Mouse (Mus musculus) MEL (cell line): ENCODE results near the gene Sema3a. TPM values are rescaled to one million over a fixed set of nuclear protein-coding genes. Genes with fewer than 3 reads are reported as not detected.
"Not testable (repeated sequence)": the region's sequence is repeated elsewhere in the genome, so short reads cannot be mapped to it uniquely, and the experiment has no call there.

Experiments used
- DNase-seq: peaks from one replicate; pipeline ENCODE4 v3.0.0; 2011; ENCODE audit warnings: low read depth, low spot score
- H3K27ac ChIP-seq: 2 replicates; pipeline ENCODE4 v1.5.1; 2012; ENCODE audit warnings: low read depth, mild to moderate bottlenecking, control low read depth, low read length, moderate library complexity; ENCODE audit not compliant: control insufficient read depth
- H3K27me3 ChIP-seq, 2 experiments: fragments of 150-350 bp in 1 of 2; sonication (generic) in 1 of 2; 2 replicates each; pipeline ENCODE4 v1.6.1; 2012; ENCODE audit warnings: low read length in 2 of 2, mild to moderate bottlenecking in 2 of 2, improper control_type of control experiment in 1 of 2, moderate library complexity in 1 of 2; ENCODE audit not compliant: insufficient read depth in 2 of 2, control insufficient read depth in 1 of 2
- H3K36me3 ChIP-seq, 2 experiments: 2 replicates each; pipeline ENCODE4 v1.6.1; 2012 to 2014; ENCODE audit warnings: low read length in 2 of 2, improper control_type of control experiment in 1 of 2, inconsistent platforms in 1 of 2, mild to moderate bottlenecking in 1 of 2; ENCODE audit not compliant: insufficient read depth in 2 of 2, control insufficient read depth in 1 of 2
- H3K4me1 ChIP-seq, 2 experiments: fragments of 150-350 bp in 1 of 2; sonication (generic) in 1 of 2; 2 replicates each; pipeline ENCODE4 v1.6.1; 2012; ENCODE audit warnings: low read length in 2 of 2, improper control_type of control experiment in 1 of 2, mild to moderate bottlenecking in 1 of 2; ENCODE audit not compliant: insufficient read depth in 2 of 2, control insufficient read depth in 1 of 2
- H3K4me3 ChIP-seq, 2 experiments: fragments of 150-350 bp in 1 of 2; sonication (generic) in 1 of 2; 2 replicates each; pipeline ENCODE4 v1.5.1; 2012; ENCODE audit warnings: low read depth in 2 of 2, low read length in 2 of 2, mild to moderate bottlenecking in 2 of 2, moderate library complexity in 2 of 2, control low read depth in 1 of 2, improper control_type of control experiment in 1 of 2; ENCODE audit not compliant: control insufficient read depth in 1 of 2, insufficient read depth in 1 of 2
- H3K79me2 ChIP-seq: 2 replicates; pipeline ENCODE4 v1.6.1; 2012; ENCODE audit warnings: mild to moderate bottlenecking, low read length, moderate library complexity; ENCODE audit not compliant: control insufficient read depth, poor library complexity, insufficient read depth
- H3K9ac ChIP-seq: 2 replicates; pipeline ENCODE4 v1.6.1; 2012; ENCODE audit warnings: low read depth, mild to moderate bottlenecking, control low read depth, low read length, moderate library complexity; ENCODE audit not compliant: control insufficient read depth, poor library complexity, severe bottlenecking
- H3K9me3 ChIP-seq: fragments of 150-350 bp; sonication (generic); replicated peaks from 2 replicates; pipeline ENCODE4 v1.6.1; 2012; ENCODE audit warnings: mild to moderate bottlenecking, low read length, improper control_type of control experiment, moderate library complexity; ENCODE audit not compliant: insufficient read depth
- ELF1 ChIP-seq: IDR thresholded peaks from 2 replicates; pipeline ENCODE4 v1.6.1; 2014; ENCODE audit warnings: low read depth, mild to moderate bottlenecking, inconsistent platforms, low read length, improper control_type of control experiment, moderate library complexity
- EP300 ChIP-seq, 2 experiments: IDR thresholded peaks; 2 replicates each; pipeline ENCODE4 v1.6.1; 2011; ENCODE audit warnings: improper control_type of control experiment in 2 of 2, low read length in 2 of 2, low read depth in 1 of 2, mild to moderate bottlenecking in 1 of 2
- ETS1 ChIP-seq: IDR thresholded peaks from 2 replicates; pipeline ENCODE4 v1.6.1; 2012; ENCODE audit warnings: low read depth, mild to moderate bottlenecking, inconsistent platforms, low read length, improper control_type of control experiment, moderate library complexity
- GABPA ChIP-seq: IDR thresholded peaks from 2 replicates; pipeline ENCODE4 v1.6.1; 2012; ENCODE audit warnings: low read depth, mild to moderate bottlenecking, inconsistent platforms, low read length, improper control_type of control experiment, moderate library complexity
- GATA1 ChIP-seq: IDR thresholded peaks from 2 replicates; pipeline ENCODE4 v1.6.1; 2011; ENCODE audit warnings: low read depth, low read length, improper control_type of control experiment
- HCFC1 ChIP-seq: IDR thresholded peaks from 2 replicates; pipeline ENCODE4 v1.6.1; 2012; ENCODE audit warnings: low read depth, mild to moderate bottlenecking, inconsistent platforms, low read length, improper control_type of control experiment, moderate library complexity
- POLR2AphosphoS2 ChIP-seq: IDR thresholded peaks from 2 replicates; pipeline ENCODE4 v1.6.1; 2011; ENCODE audit warnings: low read length, improper control_type of control experiment
- RCOR1 ChIP-seq: IDR thresholded peaks from 2 replicates; pipeline ENCODE4 v1.6.1; 2012; ENCODE audit warnings: low read depth, mild to moderate bottlenecking, inconsistent platforms, low read length, improper control_type of control experiment
- TAL1 ChIP-seq: IDR thresholded peaks from 2 replicates; pipeline ENCODE4 v1.6.1; 2012; ENCODE audit warnings: mild to moderate bottlenecking, inconsistent platforms, low read length, moderate library complexity, mixed read lengths
- TCF12 ChIP-seq: IDR thresholded peaks from 2 replicates; pipeline ENCODE4 v1.6.1; 2014; ENCODE audit warnings: low read depth, mild to moderate bottlenecking, inconsistent platforms, low read length, improper control_type of control experiment, moderate library complexity
- polyA plus RNA-seq, 2 experiments: library from polyadenylated mRNA; stranded (reverse) in 1 of 2; unstranded in 1 of 2; fragments of >175 nt in 1 of 2; fragments of >200 nt in 1 of 2; gene quantifications; 2 replicates each; pipeline versions ENCODE4 v1.2.1 to v1.2.4; 2012; ENCODE audit warnings: low replicate concordance in 2 of 2, low read depth in 1 of 2; ENCODE audit not compliant: insufficient read length in 2 of 2, insufficient read depth in 1 of 2, missing spikeins in 1 of 2
- total RNA-seq: library from RNA; depleted of rRNA; stranded (reverse); fragments of 300-350 nt; gene quantifications from 2 replicates; pipeline ENCODE4 v1.2.3, GENCODE M21; 2012

Gene Sema3a
- total and polyA plus RNA-seq, 3 experiments = not detected

GRCm38 (mm10) chr5:13470057-13470905, 345.1 kb downstream of the Sema3a start:
- no peaks in the 10 kb centered on the region for H3K79me2 ChIP-seq
- no peak overlapping the region for H3K4me3 ChIP-seq
- H3K27me3 ChIP-seq = no peaks in the 10 kb centered on the region
- DNase-seq = peak; percentile 56
- H3K4me1 ChIP-seq = no peaks in the 10 kb centered on the region; a peak in 1 of 4 replicates
- H3K27ac ChIP-seq = no peak overlapping the region
- peaks cover 0 to 2% of the 10 kb centered on the region in 2 experiments; a peak in 1 of 4 replicates for H3K36me3 ChIP-seq
- 0 out of 2 replicates have a peak, but pooled peaks have one; percentile 13 for TF ChIP-seq GATA1
- no peak for TF ChIP-seq GABPA
- peak in 1 of 2 experiments; percentile 41; a peak in 1 of 4 replicates for TF ChIP-seq EP300 (IDR thresholded peaks at IDR 0.05; ENCODE audit: low read depth in 1 of 2, low read length in 2 of 2)
- peak; percentile 37; the same call in 1 of the 2 replicates for TF ChIP-seq RCOR1
- TF ChIP-seq ETS1 = 0 out of 2 replicates have a peak, but pooled peaks have one; percentile 10
- no peak for TF ChIP-seq TAL1
- no peak for TF ChIP-seq TCF12
- no peak for TF ChIP-seq HCFC1
- no peaks in the 10 kb centered on the region for H3K9me3 ChIP-seq
- no peak overlapping the region for H3K9ac ChIP-seq

- Histone ChIP-seq H3K9me3 (no peaks in the 10 kb centered on the region), H3K4me3 (no peak overlapping the region), H3K4me1 (no peaks in the 10 kb centered on the region), H3K36me3 (no peaks in the 10 kb centered on the region), H3K27me3 (no peaks in the 10 kb centered on the region)
- no peak for TF ChIP-seq ELF1
- peak in 1 of 2 experiments; percentile 9; a peak in 1 of 4 replicates for TF ChIP-seq EP300 (IDR thresholded peaks at IDR 0.05; ENCODE audit: low read depth in 1 of 2, low read length in 2 of 2)
- TF ChIP-seq HCFC1 = no peak
- TF ChIP-seq, all 39 proteins: peak for 1
- DNase-seq = peak; percentile 12
- H3K27ac ChIP-seq = no peak overlapping the region
- H3K9ac ChIP-seq = no peak overlapping the region
- no peaks in the 10 kb centered on the region for H3K79me2 ChIP-seq
These were observed 352.4 kb downstream of the Sema3a start for GRCm38 (mm10) chr5:13477653-13478052.

- no peak overlapping the region for H3K9ac ChIP-seq
- H3K27me3 ChIP-seq = no peaks in the 10 kb centered on the region
- no peak for TF ChIP-seq POLR2AphosphoS2
- H3K36me3 ChIP-seq = no peaks in the 10 kb centered on the region
- H3K4me1 ChIP-seq = no peaks in the 10 kb centered on the region
- H3K9me3 ChIP-seq = no peaks in the 10 kb centered on the region
- H3K27ac ChIP-seq = no peak overlapping the region
- no peak for DNase-seq
- no peaks in the 10 kb centered on the region for H3K79me2 ChIP-seq
- H3K4me3 ChIP-seq = no peak overlapping the region
These were observed 363.5 kb downstream of the Sema3a start for GRCm38 (mm10) chr5:13488671-13489070.

GRCm38 (mm10) chr5:13495967-13496366, 370.8 kb downstream of the Sema3a start:
- H3K36me3 ChIP-seq, DNase-seq, H3K27ac ChIP-seq, H3K27me3 ChIP-seq, H3K4me1 ChIP-seq, H3K9me3 ChIP-seq, H3K79me2 ChIP-seq, H3K9ac ChIP-seq, H3K4me3 ChIP-seq: not testable (repeated sequence)
